Mouse (Mus musculus) erythroblast, embryonic 14.5 days (primary cell): ENCODE data around the gene Arl15.

Experiments
- GATA1 ChIP-seq: IDR thresholded peaks from 2 replicates; pipeline ENCODE4 v1.6.1; 2012; ENCODE audit warnings: low read length, inconsistent platforms, mixed read lengths
- TAL1 ChIP-seq: IDR thresholded peaks from 3 replicates; pipeline ENCODE4 v1.6.1; 2012; ENCODE audit warnings: low read length, inconsistent platforms, mixed read lengths

DNA sequence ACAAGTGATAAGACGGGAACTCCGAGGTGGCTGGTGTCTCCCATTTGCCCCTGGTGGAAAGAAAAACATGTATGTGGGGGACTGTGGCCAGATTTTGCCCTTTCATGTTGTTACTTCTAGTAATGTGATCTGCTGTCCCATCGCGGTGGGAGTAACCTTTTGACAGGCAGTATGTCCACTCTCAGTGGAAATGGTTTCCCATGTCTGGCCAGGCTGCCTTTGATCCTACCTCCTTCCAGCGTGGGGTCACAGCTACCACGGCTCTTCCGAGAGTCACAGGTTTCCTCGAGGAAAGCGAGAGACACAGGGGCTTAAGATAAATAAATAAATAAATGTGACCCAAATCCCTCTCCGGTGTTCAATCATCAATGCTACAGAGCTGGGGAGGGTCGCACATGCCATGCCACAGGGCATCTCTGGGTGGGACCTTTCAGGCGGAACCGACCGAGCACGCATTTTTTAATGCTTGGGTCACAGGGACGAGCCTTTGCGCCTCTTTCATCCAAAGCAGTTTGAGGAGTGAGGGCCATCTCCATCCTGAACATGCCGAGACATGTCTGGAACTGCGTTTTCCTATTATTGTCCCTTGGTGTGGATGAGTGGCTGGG lies 86.4 kb downstream of the Arl15 start:
- TF ChIP-seq GATA1 (no peak), TAL1 (no peak)
